Mouse (Mus musculus) cerebellum, adult 2 months (tissue): Measurements from ENCODE around the gene Phldb3.

ENCODE experiments used
- CTCF ChIP-seq: fragments of 200-500 bp; IDR thresholded peaks from 2 replicates; pipeline ENCODE4 v1.5.1; 2011; ENCODE audit warnings: low read depth, mild to moderate bottlenecking, control low read depth, low read length, moderate library complexity, borderline replicate concordance; ENCODE audit not compliant: insufficient read depth
- POLR2A ChIP-seq: fragments of 200-500 bp; IDR thresholded peaks from 2 replicates; pipeline ENCODE4 v1.6.1; 2011; ENCODE audit warnings: low read length, control low read depth, borderline replicate concordance; ENCODE audit not compliant: insufficient read depth

DNA sequence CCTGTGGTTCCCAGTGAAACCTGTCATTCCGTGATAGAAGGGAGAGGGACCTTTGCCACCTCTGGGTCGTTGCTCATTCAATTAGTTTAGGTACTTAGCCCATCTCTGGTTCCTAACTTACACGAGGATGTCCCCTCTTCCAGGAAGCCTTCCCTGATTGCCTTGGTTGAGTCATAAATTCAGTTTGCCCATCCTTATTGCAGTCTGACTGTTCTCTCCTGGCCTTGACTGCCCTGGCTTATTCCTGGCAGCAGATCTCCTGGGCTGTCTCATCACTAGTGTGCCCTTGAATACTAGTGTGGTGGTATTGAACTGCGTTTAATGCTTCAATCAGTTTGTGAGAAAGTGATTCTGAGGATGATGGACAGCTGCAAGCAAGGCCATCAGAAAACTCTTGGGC lies 19.1 kb downstream of the Phldb3 start:
- TF ChIP-seq CTCF (no peak), POLR2A (no peak)
